Mouse (Mus musculus): ENCODE measurements around the gene Chmp2a.

- no peak for TF ChIP-seq CTCF (IDR thresholded peaks at IDR 0.05)
- no peak for TF ChIP-seq EP300 (IDR thresholded peaks at IDR 0.05)
Measured at GRCm38 (mm10) chr7:13013671-13014070, 20.9 kb downstream of the Chmp2a start.
